Comparison of ENCODE assay signal across 8 mouse cellular contexts in genomic region chr10:79933145-79933679, GRCm38 (mm10). TPM values are rescaled to one million over a fixed set of nuclear protein-coding genes. Genes with fewer than 3 reads are reported as not detected.
A peak's percentile ranks its signal among the peaks of the same experiment; 100 is the strongest.
DNase-seq lines count a peak whose midpoint lies in the region; ATAC-seq lines count a peak whose summit lies in the region.

No protein-coding gene starts in this region.

- no peak for ATAC-seq in lung, embryonic 15.5 days (ENCODE audit: borderline replicate concordance, extremely low read depth, low FRiP score, low TSS enrichment)
- ATAC-seq in neural tube, embryonic 12.5 days (ENCODE audit: low FRiP score, low read depth), result no peak

- H3K4me2 ChIP-seq in lung, embryonic 15.5 days, result peak overlapping the region; percentile 1; the same call in 1 of the 2 replicates
- peak overlapping the region; percentile 26; the same call in 1 of the 2 replicates for H3K4me2 ChIP-seq in neural tube, embryonic 12.5 days (replicated peaks)

- peak; percentile 60 for DNase-seq in cerebellum, adult 11-12 months
- DNase-seq in cerebellum, postnatal 4 days (ENCODE audit: low spot score in 2 of 2), result no peak
- no peak for DNase-seq in lung, postnatal 10 days
- DNase-seq in kidney, postnatal 10 days, result peak; percentile 69
- DNase-seq in thymus, postnatal 0 days (ENCODE audit: low spot score), result no peak
- no peak for DNase-seq in ovary, postnatal 10 days (ENCODE audit: low spot score)

- H3K4me1 ChIP-seq in lung, embryonic 15.5 days, result peaks cover 95% of the 10 kb centered on the region
- peaks cover 76% of the 10 kb centered on the region for H3K4me1 ChIP-seq in neural tube, embryonic 12.5 days

- peak overlapping the region; percentile 77 for H3K27ac ChIP-seq in lung, embryonic 15.5 days
- no peak overlapping the region for H3K27ac ChIP-seq in neural tube, embryonic 12.5 days

- H3K4me3 ChIP-seq in lung, embryonic 15.5 days, result no peak overlapping the region
- H3K4me3 ChIP-seq in neural tube, embryonic 12.5 days, result no peak overlapping the region

- 0 out of 2 replicates have a peak, but pooled peaks cover 3% of the 10 kb centered on the region for H3K36me3 ChIP-seq in lung, embryonic 15.5 days
- H3K36me3 ChIP-seq in neural tube, embryonic 12.5 days, result peaks cover 53% of the 10 kb centered on the region

- no peaks in the 10 kb centered on the region for H3K27me3 ChIP-seq in lung, embryonic 15.5 days
- no peaks in the 10 kb centered on the region for H3K27me3 ChIP-seq in neural tube, embryonic 12.5 days (replicated peaks)

- H3K9me3 ChIP-seq in lung, embryonic 15.5 days, result no peaks in the 10 kb centered on the region
- H3K9me3 ChIP-seq in neural tube, embryonic 12.5 days, result no peaks in the 10 kb centered on the region

- H3K9ac ChIP-seq in lung, embryonic 15.5 days, result no peak overlapping the region
- H3K9ac ChIP-seq in neural tube, embryonic 12.5 days, result peak overlapping the region; percentile 19; the same call in 1 of the 2 replicates

- 54% methylated on average over 9 of the region's 9 CpGs for WGBS in lung, embryonic 15.5 days
- WGBS in neural tube, embryonic 12.5 days, result 70% methylated on average over 9 of the region's 9 CpGs

RNA-seq across cellular contexts. Expression of gene Arid3a, which starts 6.4 kb away (rescaled TPM):
- 4.8 and 6.0 TPM in 2 replicates for polyA plus RNA-seq in lung, embryonic 15.5 days (2015; fragmentation: Nextera tagmentation; extraction: Ambion mirVana)
- 4.9 and 7.7 TPM in 2 replicates for polyA plus RNA-seq in neural tube, embryonic 12.5 days (2016; fragmentation: Nextera tagmentation; extraction: Ambion mirVana)
- 3.7 TPM in 2 replicates for polyA plus RNA-seq in thymus, postnatal 0 days (2015; fragmentation: Nextera tagmentation; extraction: Ambion mirVana)

RNA-seq across cellular contexts. Expression of gene R3hdm4, which starts 12.2 kb away (rescaled TPM):
- polyA plus RNA-seq in lung, embryonic 15.5 days (2015; fragmentation: Nextera tagmentation; extraction: Ambion mirVana), result 143 and 152 TPM in 2 replicates
- 185 and 186 TPM in 2 replicates for polyA plus RNA-seq in neural tube, embryonic 12.5 days (2016; fragmentation: Nextera tagmentation; extraction: Ambion mirVana)
- 129 and 131 TPM in 2 replicates for polyA plus RNA-seq in thymus, postnatal 0 days (2015; fragmentation: Nextera tagmentation; extraction: Ambion mirVana)

RNA-seq across cellular contexts. Expression of gene Kiss1r, which starts 16.4 kb away (rescaled TPM):
- 0.59 and 0.87 TPM in 2 replicates for polyA plus RNA-seq in lung, embryonic 15.5 days (2015; fragmentation: Nextera tagmentation; extraction: Ambion mirVana)
- polyA plus RNA-seq in neural tube, embryonic 12.5 days (2016; fragmentation: Nextera tagmentation; extraction: Ambion mirVana), result 1.1 and 1.3 TPM in 2 replicates
- 0.48 and 1.2 TPM in 2 replicates for polyA plus RNA-seq in thymus, postnatal 0 days (2015; fragmentation: Nextera tagmentation; extraction: Ambion mirVana)

RNA-seq across cellular contexts. Expression of gene Gm26602, which starts 22.6 kb away (rescaled TPM):
- polyA plus RNA-seq in lung, embryonic 15.5 days (2015; fragmentation: Nextera tagmentation; extraction: Ambion mirVana), result 1.2 and 1.7 TPM in 2 replicates
- 28.4 and 40.5 TPM in 2 replicates for polyA plus RNA-seq in neural tube, embryonic 12.5 days (2016; fragmentation: Nextera tagmentation; extraction: Ambion mirVana)
- 5.3 and 15.5 TPM in 2 replicates for polyA plus RNA-seq in thymus, postnatal 0 days (2015; fragmentation: Nextera tagmentation; extraction: Ambion mirVana)

RNA-seq across cellular contexts. Expression of gene Med16, which starts 24.5 kb away (rescaled TPM):
- 54.7 and 56.1 TPM in 2 replicates for polyA plus RNA-seq in lung, embryonic 15.5 days (2015; fragmentation: Nextera tagmentation; extraction: Ambion mirVana)
- 60.5 and 62.6 TPM in 2 replicates for polyA plus RNA-seq in neural tube, embryonic 12.5 days (2016; fragmentation: Nextera tagmentation; extraction: Ambion mirVana)
- polyA plus RNA-seq in thymus, postnatal 0 days (2015; fragmentation: Nextera tagmentation; extraction: Ambion mirVana), result 32.6 and 39.1 TPM in 2 replicates

Comparison
In these comparisons a context has a peak if more than half of its experiments do, and no peak if none do; other contexts are left out.
1. DNase-seq: peak in cerebellum, adult 11-12 months (single experiment) and kidney, postnatal 10 days (single experiment); none in cerebellum, postnatal 4 days (0 of 2), lung, postnatal 10 days (single experiment), thymus, postnatal 0 days (single experiment) and ovary, postnatal 10 days (single experiment).